Mouse (Mus musculus) C2C12 (cell line): ENCODE results near the gene Bbs4.

Experiments used
- CEBPB ChIP-seq: IDR thresholded peaks from one replicate; pipeline ENCODE4 v1.6.1; 2011; ENCODE audit warnings: low read depth, mild to moderate bottlenecking, control low read depth, moderate library complexity
- CTCF ChIP-seq: IDR thresholded peaks from one replicate; pipeline ENCODE4 v1.5.1; 2011; ENCODE audit not compliant: control insufficient read depth, insufficient read depth, insufficient read length
- USF1 ChIP-seq: IDR thresholded peaks from one replicate; pipeline ENCODE4 v1.6.1; 2011; ENCODE audit warnings: low read depth, mild to moderate bottlenecking, control low read depth, moderate library complexity

GRCm38 (mm10) chr9:59387461-59387860 lies 34.2 kb upstream of the Bbs4 start:
- TF ChIP-seq CTCF = no peak
- TF ChIP-seq CEBPB = no peak
- no peak for TF ChIP-seq USF1
